Mouse (Mus musculus) CD4-positive, CD25-positive, alpha-beta regulatory T cell (primary cell): Measurements from ENCODE around the gene Bcdin3d. TPM values are rescaled to one million over a fixed set of nuclear protein-coding genes. Genes with fewer than 3 reads are reported as not detected.

Experiments
- polyA plus RNA-seq: library from polyadenylated mRNA; unstranded; fragments of 100-300 nt; shearing (Covaris generic); gene quantifications from one replicate; pipeline ENCODE4 v1.2.1, GENCODE M21; 2017

Gene Bcdin3d
- polyA plus RNA-seq, result 30.7 TPM

DNA sequence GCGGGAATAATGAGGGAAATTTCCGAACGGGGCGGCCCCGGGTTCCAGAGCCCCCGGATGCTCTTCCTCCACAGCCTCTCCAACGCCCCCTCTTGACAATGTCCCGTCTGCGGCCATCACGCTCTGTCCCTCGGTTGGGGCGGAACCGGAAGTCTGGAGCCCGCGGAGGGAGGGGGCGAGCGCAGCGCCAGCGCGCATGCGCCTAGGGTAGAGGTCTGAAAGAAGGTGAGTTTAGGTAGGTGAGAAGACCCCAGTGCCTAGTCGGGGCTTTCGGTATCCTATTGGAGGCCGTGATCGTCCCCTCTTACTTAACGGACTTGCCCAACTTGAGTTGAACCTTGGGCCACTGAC is at the start of gene Bcdin3d:
Gene Bcdin3d, minus strand, starts transcription at position 155 of the 351 bp plus-strand sequence.

DNA sequence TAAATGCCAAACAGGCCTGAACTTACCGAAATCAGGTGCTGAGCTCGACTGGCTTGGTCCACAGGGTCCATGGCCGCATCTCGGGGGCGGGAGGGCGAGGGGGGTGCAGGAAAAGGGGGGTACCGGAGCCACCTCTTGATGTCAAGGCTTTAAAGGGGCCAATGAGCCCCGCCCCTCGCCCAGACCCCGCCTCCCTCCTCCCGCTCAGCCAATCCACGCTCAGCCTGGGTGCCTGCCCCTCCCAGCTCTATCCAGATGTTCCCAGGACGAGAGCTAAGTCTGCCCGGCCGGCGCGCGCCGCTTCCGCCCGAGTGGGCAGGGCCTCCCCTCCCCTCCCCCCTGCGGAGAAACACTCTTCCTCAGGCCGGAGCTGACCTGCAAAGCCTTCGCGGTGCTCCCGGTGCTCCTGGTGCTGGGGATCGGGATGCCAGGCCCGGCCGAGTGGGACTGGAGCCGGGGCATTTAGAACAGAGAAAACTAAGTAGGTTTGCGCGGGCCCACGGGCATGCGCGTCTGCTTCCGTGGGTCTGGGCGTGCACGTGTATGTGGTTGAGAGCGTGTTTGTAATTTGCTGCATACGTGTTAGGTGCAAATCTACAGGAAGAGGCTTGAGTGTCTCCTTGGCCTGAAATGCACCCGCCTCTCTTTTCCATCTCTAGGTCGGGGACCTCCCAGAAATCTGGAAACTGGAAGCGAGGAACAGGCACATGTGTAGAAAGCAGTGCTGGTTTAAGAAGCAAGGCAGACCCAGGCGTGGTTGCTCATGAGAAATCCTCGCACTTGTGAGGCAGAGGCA is 16.7 kb downstream of the Bcdin3d start, which contains the start of gene Nckap5l:
Gene Nckap5l, minus strand, starts transcription at position 143 of the 796 bp plus-strand sequence.

Other genes with a start within 250 kb of the Bcdin3d start
- gene Kcnh3, start 249.9 kb downstream of the Bcdin3d start, polyA plus RNA-seq, result 5.4 TPM
- gene Mcrs1, start 222.8 kb downstream of the Bcdin3d start, polyA plus RNA-seq, result 122 TPM
- gene Prpf40b, start 179.6 kb downstream of the Bcdin3d start, polyA plus RNA-seq, result 14.2 TPM
- gene Fam186b, start 178.8 kb downstream of the Bcdin3d start, polyA plus RNA-seq, result 0.38 TPM
- gene Fmnl3, start 104.2 kb downstream of the Bcdin3d start, polyA plus RNA-seq, result 88.8 TPM
- 178 TPM for gene Tmbim6, start 81.8 kb downstream of the Bcdin3d start, polyA plus RNA-seq
- 16.1 TPM for gene Nckap5l, start 17.0 kb downstream of the Bcdin3d start, polyA plus RNA-seq
- gene Faim2, start 53.4 kb upstream of the Bcdin3d start, polyA plus RNA-seq, result 0.13 TPM
- not detected for gene Aqp2, start 104.3 kb upstream of the Bcdin3d start, polyA plus RNA-seq
- not detected for gene Aqp5, start 116.1 kb upstream of the Bcdin3d start, polyA plus RNA-seq
- not detected for gene Aqp6, start 126.7 kb upstream of the Bcdin3d start, polyA plus RNA-seq
- 21.3 TPM for gene Racgap1, start 176.9 kb upstream of the Bcdin3d start, polyA plus RNA-seq
- gene Asic1, start 195.6 kb upstream of the Bcdin3d start, polyA plus RNA-seq, result 1.0 TPM
- 36.9 TPM for gene Smarcd1, start 227.4 kb upstream of the Bcdin3d start, polyA plus RNA-seq
- gene Gm17349, start 230.8 kb upstream of the Bcdin3d start, polyA plus RNA-seq, result not detected
- 0.06 TPM for gene Gpd1, start 242.8 kb upstream of the Bcdin3d start, polyA plus RNA-seq